Comparison of ENCODE assay signal across 31 mouse cellular contexts in the genomic region with DNA sequence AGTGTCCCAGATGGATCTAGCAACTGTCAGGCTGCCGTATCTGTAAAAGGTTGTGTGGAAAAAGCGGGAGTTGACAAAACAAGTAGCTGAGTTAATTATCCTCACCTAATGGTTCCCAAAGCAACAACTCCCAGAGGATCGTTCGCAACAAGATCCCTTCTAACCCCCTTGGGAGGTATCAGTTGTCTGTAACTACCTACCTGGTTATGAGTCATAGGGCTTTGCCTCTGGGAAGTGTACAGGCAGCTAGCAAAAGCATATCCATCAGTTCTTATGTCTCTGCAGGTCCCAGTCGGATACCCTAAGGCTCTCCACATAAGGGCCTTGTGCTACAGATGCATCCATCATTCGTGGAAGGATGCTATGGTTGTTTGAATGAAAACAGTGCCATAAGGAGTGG.
"Had no signal": no experiment of that assay in that cellular context is flagged by ENCODE, and none has a peak within 500 bp of the region (broad histone marks: within the 10 kb centered on the region; RNA-seq: fewer than 3 reads in every experiment).

No protein-coding gene starts in this region.

- H3K27ac ChIP-seq: limb, embryonic 10.5 days; limb, embryonic 12.5 days; limb, embryonic 13.5 days; limb, embryonic 15.5 days; liver, embryonic 12.5 days; liver, embryonic 13.5 days; liver, embryonic 14.5 days; liver, embryonic 15.5 days; lung, embryonic 15.5 days; macrophage; midbrain, embryonic 10.5 days; midbrain, embryonic 12.5 days; midbrain, embryonic 13.5 days; midbrain, embryonic 15.5 days had no signal

- H3K27me3 ChIP-seq: limb, embryonic 12.5 days; limb, embryonic 13.5 days; limb, embryonic 15.5 days; liver, embryonic 12.5 days; liver, embryonic 13.5 days; liver, embryonic 15.5 days; lung, embryonic 15.5 days; midbrain, embryonic 12.5 days; midbrain, embryonic 13.5 days; midbrain, embryonic 15.5 days had no signal

- H3K4me3 ChIP-seq: limb, embryonic 10.5 days; limb, embryonic 12.5 days; limb, embryonic 13.5 days; limb, embryonic 15.5 days; liver, embryonic 12.5 days; liver, embryonic 13.5 days; liver, embryonic 15.5 days; lung, embryonic 15.5 days; megakaryocyte, embryonic 14.5 days; midbrain, embryonic 10.5 days; midbrain, embryonic 12.5 days; midbrain, embryonic 13.5 days; midbrain, embryonic 15.5 days; myocyte had no signal

- H3K9me3 ChIP-seq: limb, embryonic 10.5 days; limb, embryonic 12.5 days; limb, embryonic 13.5 days; limb, embryonic 15.5 days; liver, embryonic 12.5 days; liver, embryonic 13.5 days; liver, embryonic 15.5 days; lung, embryonic 15.5 days; midbrain, embryonic 10.5 days; midbrain, embryonic 12.5 days; midbrain, embryonic 13.5 days; midbrain, embryonic 15.5 days had no signal

- H3K36me3 ChIP-seq: limb, embryonic 10.5 days; limb, embryonic 12.5 days; limb, embryonic 13.5 days; limb, embryonic 15.5 days; liver, embryonic 12.5 days; liver, embryonic 13.5 days; liver, embryonic 15.5 days; lung, embryonic 15.5 days; midbrain, embryonic 10.5 days; midbrain, embryonic 12.5 days; midbrain, embryonic 13.5 days; midbrain, embryonic 15.5 days had no signal

- DNase-seq: left cerebral cortex, postnatal 4 days; liver; liver, embryonic 13.5 days; liver, postnatal 0 days; lung, adult 18-20 months; lung, adult 2 months; lung, embryonic 14.5 days; lung, postnatal 10 days; lung, postnatal 14 days; lung, postnatal 36 days; lung, postnatal 4 days; midbrain, embryonic 14.5 days had no signal

- H3K4me1 ChIP-seq: liver, embryonic 12.5 days; liver, embryonic 13.5 days; liver, embryonic 15.5 days; midbrain, embryonic 12.5 days; midbrain, embryonic 13.5 days; midbrain, embryonic 15.5 days had no signal

- H3K4me2 ChIP-seq: limb, embryonic 12.5 days; limb, embryonic 13.5 days; limb, embryonic 15.5 days; liver, embryonic 11.5 days; liver, embryonic 12.5 days; liver, embryonic 13.5 days; liver, embryonic 15.5 days; lung, embryonic 14.5 days; lung, embryonic 15.5 days; midbrain, embryonic 11.5 days; midbrain, embryonic 12.5 days; midbrain, embryonic 13.5 days; midbrain, embryonic 15.5 days had no signal

- H3K9ac ChIP-seq: limb, embryonic 12.5 days; limb, embryonic 13.5 days; limb, embryonic 15.5 days; liver, embryonic 12.5 days; liver, embryonic 13.5 days; liver, embryonic 14.5 days; liver, embryonic 15.5 days; liver, postnatal 0 days; lung, embryonic 14.5 days; lung, embryonic 15.5 days; midbrain, embryonic 12.5 days; midbrain, embryonic 13.5 days; midbrain, embryonic 15.5 days had no signal

- ATAC-seq: liver, embryonic 12.5 days; liver, postnatal 0 days; lung, postnatal 0 days; midbrain, embryonic 13.5 days; midbrain, embryonic 15.5 days; midbrain, embryonic 16.5 days had no signal
